Mouse (Mus musculus): ENCODE measurements at regions not wholly inside any gene's neighbourhood (a gene's known extent, or its start where the extent isn't known, plus 50 kb on each side); places are given as distances from the start of the nearest gene placed in this dataset.

DNA sequence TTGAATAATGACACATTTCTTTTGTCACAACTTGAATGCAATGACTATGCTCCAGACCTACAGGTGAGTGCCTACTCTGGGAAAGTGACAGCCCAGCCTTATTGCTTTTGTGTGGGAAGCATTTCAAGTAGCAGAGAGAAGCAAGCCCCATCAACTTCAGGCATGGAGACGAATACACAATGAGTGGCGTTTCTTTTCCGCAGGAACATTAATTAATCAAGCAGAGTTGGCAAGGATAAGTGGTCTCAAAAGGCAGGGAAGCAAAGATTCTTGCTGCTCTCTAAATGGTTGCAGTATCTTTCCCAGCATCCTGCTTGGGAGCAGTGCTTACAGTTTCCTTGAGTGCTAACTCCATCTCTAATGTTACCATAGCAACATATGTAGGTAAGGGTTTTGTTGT, 285.6 kb upstream of the Pkdcc start:
- Histone ChIP-seq H3K4me1 (replicated peaks; ENCODE audit: control insufficient read depth, insufficient read depth, low read length) (no peaks in the 10 kb centered on the region), H3K9me3 (ENCODE audit: control insufficient read depth, low read length) (no peaks in the 10 kb centered on the region), H3K4me2 (no peak overlapping the region), H3K9ac (ENCODE audit: low read depth, low read length) (no peak overlapping the region), H3K4me3 (ENCODE audit: low read depth, low read length) (no peak overlapping the region), H3K36me3 (ENCODE audit: control insufficient read depth, insufficient read depth, low read length) (no peaks in the 10 kb centered on the region), H3K27ac (ENCODE audit: low read depth, low read length) (no peak overlapping the region), H3K27me3 (replicated peaks; ENCODE audit: control insufficient read depth, insufficient read depth, low read length) (no peaks in the 10 kb centered on the region)
- WGBS: 73% methylated on average over 3 of the region's 3 CpGs
- ATAC-seq (replicated peaks; ENCODE audit: low FRiP score): no peak
- no peak for DNase-seq (ENCODE audit: low spot score)

- 23% methylated on average over 1 of the region's 1 CpGs for whole genome bisulfite sequencing
- H3K27me3 ChIP-seq (replicated peaks; ENCODE audit: control insufficient read depth, insufficient read depth, low read length): no peaks in the 10 kb centered on the region
- DNase-seq (ENCODE audit: low spot score) (no peak), ATAC-seq (replicated peaks; ENCODE audit: low FRiP score) (no peak)
- no peak overlapping the region for H3K9ac ChIP-seq (ENCODE audit: low read depth, low read length)
- H3K27ac ChIP-seq (ENCODE audit: low read depth, low read length): no peak overlapping the region
- no peak overlapping the region for H3K4me3 ChIP-seq (ENCODE audit: low read depth, low read length)
- H3K4me2 ChIP-seq: no peak overlapping the region
- H3K9me3 ChIP-seq (ENCODE audit: control insufficient read depth, low read length): no peaks in the 10 kb centered on the region
- no peaks in the 10 kb centered on the region for H3K36me3 ChIP-seq (ENCODE audit: control insufficient read depth, insufficient read depth, low read length)
- H3K4me1 ChIP-seq (replicated peaks; ENCODE audit: control insufficient read depth, insufficient read depth, low read length): no peaks in the 10 kb centered on the region
Observed at GRCm38 (mm10) chr17:82930738-82931137, 284.4 kb upstream of the Pkdcc start.

GRCm38 (mm10) chr17:82931476-82931875, 283.6 kb upstream of the Pkdcc start:
- Histone ChIP-seq H3K4me2 (no peak overlapping the region), H3K9ac (ENCODE audit: low read depth, low read length) (no peak overlapping the region), H3K27me3 (replicated peaks; ENCODE audit: control insufficient read depth, insufficient read depth, low read length) (no peaks in the 10 kb centered on the region), H3K9me3 (ENCODE audit: control insufficient read depth, low read length) (no peaks in the 10 kb centered on the region), H3K4me1 (replicated peaks; ENCODE audit: control insufficient read depth, insufficient read depth, low read length) (no peaks in the 10 kb centered on the region), H3K4me3 (ENCODE audit: low read depth, low read length) (no peak overlapping the region), H3K36me3 (ENCODE audit: control insufficient read depth, insufficient read depth, low read length) (no peaks in the 10 kb centered on the region), H3K27ac (ENCODE audit: low read depth, low read length) (no peak overlapping the region)
- WGBS: 86% methylated on average over 4 of the region's 4 CpGs
- DNase-seq (ENCODE audit: low spot score): no peak
- no peak for ATAC-seq (replicated peaks; ENCODE audit: low FRiP score)

DNA sequence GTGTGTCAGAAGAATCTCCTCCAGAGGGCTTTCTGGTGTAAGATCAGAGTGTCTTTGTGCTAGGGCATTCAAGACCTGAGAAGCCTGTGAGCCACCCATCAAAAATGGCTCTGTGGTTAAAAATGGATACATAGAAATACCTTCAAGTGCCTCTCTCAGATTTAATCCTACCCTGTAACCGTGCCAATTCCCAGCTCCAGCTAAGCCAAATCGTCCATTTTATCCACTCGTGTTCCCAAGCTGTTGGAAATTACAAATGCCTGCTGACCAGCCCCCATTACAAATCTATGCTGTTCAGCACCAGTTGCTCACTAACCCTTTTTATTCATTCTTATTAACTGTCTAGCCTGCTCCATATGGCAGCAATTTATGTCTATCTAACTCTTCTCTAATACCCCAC, 278.3 kb upstream of the Pkdcc start:
- no peak for DNase-seq (ENCODE audit: low spot score)
- 72% methylated on average over 3 of the region's 3 CpGs for WGBS

GRCm38 (mm10) chr17:82946083-82946482, 269.0 kb upstream of the Pkdcc start:
- Histone ChIP-seq H3K4me3 (ENCODE audit: low read depth, low read length) (no peak overlapping the region), H3K4me2 (no peak overlapping the region), H3K9ac (ENCODE audit: low read depth, low read length) (no peak overlapping the region), H3K27me3 (replicated peaks; ENCODE audit: control insufficient read depth, insufficient read depth, low read length) (no peaks in the 10 kb centered on the region), H3K4me1 (replicated peaks; ENCODE audit: control insufficient read depth, insufficient read depth, low read length) (no peaks in the 10 kb centered on the region), H3K36me3 (ENCODE audit: control insufficient read depth, insufficient read depth, low read length) (no peaks in the 10 kb centered on the region), H3K27ac (ENCODE audit: low read depth, low read length) (no peak overlapping the region), H3K9me3 (ENCODE audit: control insufficient read depth, low read length) (no peaks in the 10 kb centered on the region)
- WGBS: 51% methylated on average over 4 of the region's 4 CpGs
- DNase-seq (ENCODE audit: low spot score) (no peak), ATAC-seq (replicated peaks; ENCODE audit: low FRiP score) (no peak)

More for the DNA sequence above, 278.3 kb upstream of the Pkdcc start:
- Histone ChIP-seq H3K36me3 (ENCODE audit: control insufficient read depth, insufficient read depth, low read length) (no peaks in the 10 kb centered on the region), H3K4me1 (replicated peaks; ENCODE audit: control insufficient read depth, insufficient read depth, low read length) (no peaks in the 10 kb centered on the region), H3K4me3 (ENCODE audit: low read depth, low read length) (no peak overlapping the region), H3K9me3 (ENCODE audit: control insufficient read depth, low read length) (no peaks in the 10 kb centered on the region), H3K27me3 (replicated peaks; ENCODE audit: control insufficient read depth, insufficient read depth, low read length) (no peaks in the 10 kb centered on the region), H3K27ac (ENCODE audit: low read depth, low read length) (no peak overlapping the region), H3K4me2 (no peak overlapping the region), H3K9ac (ENCODE audit: low read depth, low read length) (no peak overlapping the region)
- ATAC-seq (replicated peaks; ENCODE audit: low FRiP score): no peak

DNA sequence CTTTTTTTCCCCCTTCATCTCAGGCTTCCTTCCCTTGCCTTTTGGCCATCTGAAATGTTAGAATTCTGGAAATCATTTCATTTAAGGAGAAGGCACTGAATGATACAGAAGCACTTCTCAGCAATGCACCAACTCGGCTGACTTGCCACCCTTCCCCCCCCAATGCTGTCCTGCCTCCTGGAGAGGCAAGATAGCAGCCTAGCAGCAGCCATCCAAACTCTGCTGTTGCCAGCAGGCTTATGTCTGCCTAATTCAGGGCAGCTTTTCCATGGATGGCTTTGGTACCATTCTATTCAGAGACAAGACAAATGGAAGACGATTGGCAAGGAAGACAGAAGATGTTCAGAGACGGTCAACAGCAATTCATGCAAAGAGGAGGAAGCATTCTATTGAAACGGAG, 265.3 kb upstream of the Pkdcc start:
- DNase-seq (ENCODE audit: low spot score) (no peak), ATAC-seq (replicated peaks; ENCODE audit: low FRiP score) (no peak)
- H3K9me3 ChIP-seq (ENCODE audit: control insufficient read depth, low read length): no peaks in the 10 kb centered on the region
- 76% methylated on average over 4 of the region's 4 CpGs for WGBS
- H3K27ac ChIP-seq (ENCODE audit: low read depth, low read length): no peak overlapping the region
- no peak overlapping the region for H3K4me3 ChIP-seq (ENCODE audit: low read depth, low read length)
- no peak overlapping the region for H3K4me2 ChIP-seq
- H3K4me1 ChIP-seq (replicated peaks; ENCODE audit: control insufficient read depth, insufficient read depth, low read length): no peaks in the 10 kb centered on the region
- H3K9ac ChIP-seq (ENCODE audit: low read depth, low read length): no peak overlapping the region
- H3K36me3 ChIP-seq (ENCODE audit: control insufficient read depth, insufficient read depth, low read length): no peaks in the 10 kb centered on the region
- no peaks in the 10 kb centered on the region for H3K27me3 ChIP-seq (replicated peaks; ENCODE audit: control insufficient read depth, insufficient read depth, low read length)

DNA sequence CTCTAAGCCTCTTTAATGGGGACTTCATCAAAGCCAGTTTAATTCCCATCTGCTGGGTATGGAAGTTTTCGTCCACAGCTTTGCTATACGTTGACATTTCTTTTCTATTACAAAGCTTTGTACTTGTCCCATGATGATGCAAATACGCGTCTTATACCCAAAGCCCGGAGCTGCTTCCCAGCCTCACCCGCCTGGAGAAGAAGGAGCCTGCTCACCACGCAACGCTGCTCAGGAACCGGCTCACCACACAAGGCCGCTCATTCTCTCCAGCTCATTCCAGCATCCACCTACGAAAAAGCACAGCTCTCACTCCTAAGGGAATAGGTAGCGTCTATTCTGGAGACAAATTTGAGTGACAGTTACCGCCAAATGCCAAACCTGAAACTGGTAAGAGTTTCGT, 264.8 kb upstream of the Pkdcc start:
- no peak for DNase-seq (ENCODE audit: low spot score)
- no peak overlapping the region for H3K9ac ChIP-seq (ENCODE audit: low read depth, low read length)
- 89% methylated on average over 14 of the region's 14 CpGs for WGBS
- no peak overlapping the region for H3K27ac ChIP-seq (ENCODE audit: low read depth, low read length)
- H3K36me3 ChIP-seq (ENCODE audit: control insufficient read depth, insufficient read depth, low read length): no peaks in the 10 kb centered on the region
- no peaks in the 10 kb centered on the region for H3K27me3 ChIP-seq (replicated peaks; ENCODE audit: control insufficient read depth, insufficient read depth, low read length)
- ATAC-seq (replicated peaks; ENCODE audit: low FRiP score): no peak
- no peaks in the 10 kb centered on the region for H3K9me3 ChIP-seq (ENCODE audit: control insufficient read depth, low read length)
- H3K4me3 ChIP-seq (ENCODE audit: low read depth, low read length): no peak overlapping the region
- H3K4me2 ChIP-seq: no peak overlapping the region
- H3K4me1 ChIP-seq (replicated peaks; ENCODE audit: control insufficient read depth, insufficient read depth, low read length): no peaks in the 10 kb centered on the region

DNA sequence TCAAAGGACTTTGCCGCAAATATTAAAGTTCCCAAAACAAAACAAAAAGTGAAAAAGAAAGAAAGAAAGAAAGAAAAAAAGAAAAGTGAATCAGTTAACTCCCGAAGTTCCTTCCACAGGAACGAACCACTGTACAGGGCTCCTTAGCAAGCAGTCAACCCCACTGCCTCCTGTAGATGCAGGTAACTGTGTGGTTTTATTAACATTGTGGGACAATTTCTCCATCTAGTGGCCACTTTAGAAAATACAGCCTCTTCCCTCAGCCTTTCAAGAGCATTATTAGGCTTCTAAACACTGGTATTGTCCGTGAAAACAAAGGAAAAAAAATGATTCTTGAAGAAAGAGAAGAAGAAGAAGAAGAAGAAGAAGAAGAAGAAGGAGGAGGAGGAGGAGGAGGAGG, 257.7 kb upstream of the Pkdcc start:
- Histone ChIP-seq H3K4me1 (replicated peaks; ENCODE audit: control insufficient read depth, insufficient read depth, low read length) (no peaks in the 10 kb centered on the region), H3K4me2 (no peak overlapping the region), H3K9ac (ENCODE audit: low read depth, low read length) (no peak overlapping the region), H3K27me3 (replicated peaks; ENCODE audit: control insufficient read depth, insufficient read depth, low read length) (no peaks in the 10 kb centered on the region), H3K9me3 (ENCODE audit: control insufficient read depth, low read length) (no peaks in the 10 kb centered on the region), H3K36me3 (ENCODE audit: control insufficient read depth, insufficient read depth, low read length) (no peaks in the 10 kb centered on the region), H3K4me3 (ENCODE audit: low read depth, low read length) (no peak overlapping the region), H3K27ac (ENCODE audit: low read depth, low read length) (no peak overlapping the region)
- WGBS: 45% methylated on average over 4 of the region's 4 CpGs
- ATAC-seq (replicated peaks; ENCODE audit: low FRiP score) (no peak), DNase-seq (ENCODE audit: low spot score) (no peak)

DNA sequence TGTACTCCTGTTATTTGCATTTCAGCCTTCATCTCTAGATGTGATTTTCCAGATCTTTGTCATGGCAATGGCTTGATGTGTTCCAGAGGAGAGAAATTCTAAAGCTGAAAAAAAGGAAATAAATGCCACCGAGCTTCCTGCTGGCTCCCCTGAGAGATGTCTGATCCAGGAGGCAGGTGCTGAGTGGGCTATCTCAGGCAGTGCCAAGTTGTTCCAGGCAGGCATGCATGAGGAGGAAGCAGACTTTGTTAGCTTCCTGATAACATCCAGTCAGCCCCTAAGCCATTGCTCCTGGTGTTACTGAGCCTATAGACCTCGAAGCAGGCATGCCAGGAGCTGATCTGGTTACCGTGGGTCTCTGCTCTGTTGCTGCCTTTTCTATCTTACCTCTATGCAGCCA, 251.7 kb upstream of the Pkdcc start:
- Histone ChIP-seq H3K27ac (ENCODE audit: low read depth, low read length) (no peak overlapping the region), H3K27me3 (replicated peaks; ENCODE audit: control insufficient read depth, insufficient read depth, low read length) (no peaks in the 10 kb centered on the region), H3K9me3 (ENCODE audit: control insufficient read depth, low read length) (no peaks in the 10 kb centered on the region), H3K36me3 (ENCODE audit: control insufficient read depth, insufficient read depth, low read length) (no peaks in the 10 kb centered on the region), H3K4me1 (replicated peaks; ENCODE audit: control insufficient read depth, insufficient read depth, low read length) (no peaks in the 10 kb centered on the region), H3K4me3 (ENCODE audit: low read depth, low read length) (no peak overlapping the region), H3K4me2 (no peak overlapping the region), H3K9ac (ENCODE audit: low read depth, low read length) (no peak overlapping the region)
- DNase-seq (ENCODE audit: low spot score) (no peak), ATAC-seq (replicated peaks; ENCODE audit: low FRiP score) (no peak)
- 59% methylated on average over 3 of the region's 3 CpGs for WGBS
